Mouse (Mus musculus) olfactory bulb, adult 2 months (tissue): ENCODE data around the gene 3110082J24Rik.

Experiments
- CTCF ChIP-seq: fragments of 200-500 bp; IDR thresholded peaks from 2 replicates; pipeline ENCODE4 v1.5.1; 2012; ENCODE audit warnings: low read depth, mild to moderate bottlenecking, low read length, moderate library complexity; ENCODE audit not compliant: insufficient read depth
- POLR2A ChIP-seq: fragments of 200-500 bp; IDR thresholded peaks from 2 replicates; pipeline ENCODE4 v1.6.1; 2012; ENCODE audit warnings: mild to moderate bottlenecking, low read depth, low read length, moderate library complexity; ENCODE audit not compliant: insufficient read depth

DNA sequence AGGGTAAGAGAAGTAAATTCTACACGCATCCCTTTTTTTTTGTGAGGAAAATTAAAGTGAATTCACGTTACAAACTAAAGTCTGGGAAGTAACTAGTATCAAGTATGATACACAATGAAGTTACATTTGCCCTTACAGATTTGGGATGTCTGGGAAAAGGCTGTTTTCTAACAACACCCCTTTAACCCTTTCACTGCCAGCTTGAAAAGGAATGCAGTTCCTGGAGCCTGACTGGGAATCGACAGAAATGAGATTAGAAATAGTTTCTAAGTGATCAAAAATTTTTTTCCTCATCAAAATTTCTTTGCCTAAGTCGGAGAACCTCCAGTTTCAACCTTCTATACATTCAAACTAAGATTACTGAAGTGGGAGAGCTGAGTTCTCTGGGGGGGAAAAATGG is 48.1 kb upstream of the 3110082J24Rik start:
- TF ChIP-seq CTCF = no peak
- TF ChIP-seq POLR2A = no peak
